Comparison of ENCODE assay signal across 14 mouse cellular contexts in genomic region chr13:108824638-108825310, GRCm38 (mm10).
DNase-seq lines count a peak whose midpoint lies in the region; TF ChIP-seq lines count a peak whose summit lies in the region.
"Had no signal": no experiment of that assay in that cellular context is flagged by ENCODE, and none has a peak within 500 bp of the region (broad histone marks: within the 10 kb centered on the region; RNA-seq: fewer than 3 reads in every experiment).

No protein-coding gene starts in this region.

- WGBS in kidney, adult 2 months = 80% methylated on average over 8 of the region's 8 CpGs

- peak; percentile 30 for DNase-seq in adrenal gland, postnatal 25 days
- no peak for DNase-seq in adrenal gland, postnatal 4 days (ENCODE audit: low spot score in 2 of 2)
- DNase-seq in kidney, adult 2 months = peak; percentile 47
- DNase-seq in kidney, postnatal 14 days = no peak
- DNase-seq in right cerebral cortex, postnatal 10 days (ENCODE audit: low spot score in 2 of 2) = peak; percentile 24 to 25
- no peak for DNase-seq in right cerebral cortex, adult 18-20 months
- DNase-seq in cerebellum, postnatal 25 days = peak; percentile 93 to 94
- no peak for DNase-seq in thymus, adult 18-20 months
- DNase-seq: adrenal gland, adult 8-10 months; gastrocnemius, postnatal 36 days; liver, embryonic 13.5 days; thymus, postnatal 36 days had no signal

- TF ChIP-seq POLR2A in kidney, adult 2 months (IDR thresholded peaks at IDR 0.05; ENCODE audit: low read depth, low read length) = no peak

- H3K27me3 ChIP-seq in kidney, adult 2 months (replicated peaks; ENCODE audit: control insufficient read depth, insufficient read depth, low read length) = no peaks in the 10 kb centered on the region
- H3K27me3 ChIP-seq: intestine, embryonic 15.5 days; liver, embryonic 13.5 days; neural tube, embryonic 13.5 days had no signal

- H3K4me1 ChIP-seq in kidney, adult 2 months (ENCODE audit: control insufficient read depth, insufficient read depth, low read length) = peaks cover 3% of the 10 kb centered on the region; the same call in 1 of the 2 replicates
- H3K4me1 ChIP-seq: intestine, embryonic 15.5 days; liver, embryonic 13.5 days; neural tube, embryonic 13.5 days had no signal

- no peaks in the 10 kb centered on the region for H3K36me3 ChIP-seq in kidney, adult 2 months (ENCODE audit: control insufficient read depth, insufficient read depth, low read length)
- H3K36me3 ChIP-seq: intestine, embryonic 15.5 days; liver, embryonic 13.5 days; neural tube, embryonic 13.5 days had no signal

- H3K4me3 ChIP-seq in kidney, adult 2 months (ENCODE audit: insufficient read depth, low read depth, low read length) = no peak overlapping the region
- H3K4me3 ChIP-seq: intestine, embryonic 15.5 days; liver, embryonic 13.5 days; neural tube, embryonic 13.5 days had no signal

- no peak overlapping the region for H3K27ac ChIP-seq in kidney, adult 2 months (ENCODE audit: insufficient read depth, low read depth, low read length)
- H3K27ac ChIP-seq: intestine, embryonic 15.5 days; liver, embryonic 13.5 days; neural tube, embryonic 13.5 days had no signal

- no peak for TF ChIP-seq CTCF in kidney, adult 2 months (conservative IDR thresholded peaks at IDR 0.05; ENCODE audit: insufficient read depth, insufficient read length, low read depth, low read length)

Comparison
In these comparisons a context has a peak if more than half of its experiments do, and no peak if none do; other contexts are left out.
1. DNase-seq: peak in adrenal gland, postnatal 25 days (single experiment), kidney, adult 2 months (single experiment), right cerebral cortex, postnatal 10 days (2 of 2) and cerebellum, postnatal 25 days (2 of 2); none in adrenal gland, postnatal 4 days (0 of 2), kidney, postnatal 14 days (single experiment), right cerebral cortex, adult 18-20 months (single experiment) and thymus, adult 18-20 months (0 of 2).